Mouse (Mus musculus): ENCODE data around the gene Vmn1r157. TPM values are rescaled to one million over a fixed set of nuclear protein-coding genes. Genes with fewer than 3 reads are reported as not detected.
"Not testable (repeated sequence)": the region's sequence is repeated elsewhere in the genome, so short reads cannot be mapped to it uniquely, and the experiment has no call there.

The Vmn1r157 gene
- not detected for total RNA-seq (2021)

DNA sequence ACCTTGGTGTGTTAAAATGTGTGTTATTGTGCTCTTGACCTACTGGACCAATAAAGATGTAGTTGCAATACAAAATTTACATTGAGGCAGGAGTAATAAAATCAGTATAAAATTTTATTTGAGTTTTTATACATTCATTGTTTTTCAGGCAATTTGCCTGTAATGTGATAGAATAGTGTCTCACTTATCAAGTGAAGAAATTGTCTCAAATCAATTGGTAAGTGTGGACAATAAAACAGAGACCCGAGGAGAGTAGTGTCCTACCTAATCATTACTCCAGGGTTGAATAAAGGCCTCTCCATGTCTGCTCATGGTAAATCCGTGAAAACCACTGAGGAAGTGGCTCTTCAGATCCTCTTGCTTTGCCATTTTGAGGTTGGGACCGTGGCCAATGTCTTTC is at the start of gene Vmn1r157:
Vmn1r157 (plus strand) TSS at position 301 of the 400 bp plus-strand sequence.
- DNase-seq (ENCODE audit: extremely low spot score in 1 of 2, low spot score in 2 of 2); intact Hi-C loops (cut with DNase I): not testable (repeated sequence)

DNA sequence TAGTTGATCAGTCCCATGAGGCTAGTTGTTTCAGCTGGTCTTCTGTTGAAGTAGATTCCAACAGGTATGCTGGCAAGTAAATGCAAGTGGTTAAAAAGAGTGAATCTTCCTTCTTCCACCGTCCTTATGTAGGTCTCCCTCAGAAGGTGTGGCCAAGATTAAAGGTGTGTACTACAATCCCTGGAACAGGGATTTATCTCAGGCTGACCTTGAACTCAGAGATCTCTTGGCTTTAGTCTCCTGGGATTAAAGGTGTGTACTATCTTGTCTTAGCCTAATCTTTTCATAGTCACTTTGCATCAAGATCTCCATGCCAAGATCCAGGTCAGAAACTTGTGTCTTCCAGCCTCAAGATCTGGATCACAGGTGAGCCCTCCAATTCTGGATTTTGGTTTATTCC is 41.9 kb upstream of the Vmn1r157 start, which contains the start of gene Gm4567:
Gm4567 (minus strand) TSS at position 101 of the 400 bp plus-strand sequence.
- intact Hi-C loops (cut with DNase I); DNase-seq (ENCODE audit: extremely low spot score in 1 of 2, low spot score in 2 of 2): not testable (repeated sequence)

- DNase-seq (ENCODE audit: extremely low spot score in 1 of 2, low spot score in 2 of 2); intact Hi-C loops (cut with DNase I): not testable (repeated sequence)
Observed at GRCm38 (mm10) chr7:22775981-22776380, 14.5 kb downstream of the Vmn1r157 start.

- intact Hi-C loops (cut with DNase I); DNase-seq (ENCODE audit: extremely low spot score in 1 of 2, low spot score in 2 of 2): not testable (repeated sequence)
Observed at GRCm38 (mm10) chr7:22790682-22791081, 29.2 kb downstream of the Vmn1r157 start, which contains the start of gene Vmn1r158. Gene Vmn1r158 (minus strand): TSS chr7:22790782.

Other genes with a start within 250 kb of the Vmn1r157 start
- not detected for gene Vmn1r152, start 238.7 kb upstream of the Vmn1r157 start, total RNA-seq (2021)
- not detected for gene Gm8677, start 226.8 kb upstream of the Vmn1r157 start, total RNA-seq (2021)
- gene Gm4201, start 196.4 kb upstream of the Vmn1r157 start, total RNA-seq (2021) = not detected
- gene Gm4565, start 173.6 kb upstream of the Vmn1r157 start, total RNA-seq (2021) = not detected
- not detected for gene Vmn1r155, start 103.7 kb upstream of the Vmn1r157 start, total RNA-seq (2021)
- not detected for gene Gm8693, start 69.4 kb upstream of the Vmn1r157 start, total RNA-seq (2021)
- not detected for gene Gm4567, start 42.0 kb upstream of the Vmn1r157 start, total RNA-seq (2021)
- gene Vmn1r158, start 29.1 kb downstream of the Vmn1r157 start, total RNA-seq (2021) = not detected
- not detected for gene Vmn1r159, start 81.9 kb downstream of the Vmn1r157 start, total RNA-seq (2021)
- not detected for gene Vmn1r160, start 109.5 kb downstream of the Vmn1r157 start, total RNA-seq (2021)
- not detected for gene Gm4214, start 223.0 kb downstream of the Vmn1r157 start, total RNA-seq (2021)